Mouse (Mus musculus) kidney, adult 2 months (tissue): ENCODE results near the gene 1700056E22Rik. TPM values are rescaled to one million over a fixed set of nuclear protein-coding genes. Genes with fewer than 3 reads are reported as not detected.

Experiments
- DNase-seq: peaks from one replicate; pipeline ENCODE4 v3.0.0; 2021
- H3K27ac ChIP-seq: fragments of 200-500 bp; 2 replicates; pipeline ENCODE4 v1.5.1; 2012; ENCODE audit warnings: low read depth, low read length, control low read depth, inconsistent platforms; ENCODE audit not compliant: insufficient read depth
- H3K27me3 ChIP-seq: fragments of 200-500 bp; replicated peaks from 2 replicates; pipeline ENCODE4 v1.6.1; 2012; ENCODE audit warnings: mild to moderate bottlenecking, moderate library complexity, low read length, inconsistent platforms; ENCODE audit not compliant: control insufficient read depth, insufficient read depth
- H3K36me3 ChIP-seq: fragments of 200-500 bp; 2 replicates; pipeline ENCODE4 v1.6.1; 2012; ENCODE audit warnings: mild to moderate bottlenecking, moderate library complexity, low read length, inconsistent platforms; ENCODE audit not compliant: control insufficient read depth, insufficient read depth
- H3K4me1 ChIP-seq: fragments of 200-500 bp; 2 replicates; pipeline ENCODE4 v1.6.1; 2011; ENCODE audit warnings: low read length; ENCODE audit not compliant: control insufficient read depth, insufficient read depth
- H3K4me3 ChIP-seq: fragments of 200-500 bp; 2 replicates; pipeline ENCODE4 v1.5.1; 2011; ENCODE audit warnings: mild to moderate bottlenecking, low read depth, low read length, control low read depth; ENCODE audit not compliant: insufficient read depth
- CTCF ChIP-seq: fragments of 200-500 bp; conservative IDR thresholded peaks from 2 replicates; pipeline ENCODE4 v1.5.1; 2011; ENCODE audit warnings: low read depth, mild to moderate bottlenecking, control low read depth, low read length, moderate library complexity, mixed read lengths; ENCODE audit not compliant: insufficient read depth, insufficient read length
- POLR2A ChIP-seq: fragments of 200-500 bp; IDR thresholded peaks from one replicate; pipeline ENCODE4 v1.6.1; 2011; ENCODE audit warnings: low read depth, low read length, control low read depth
- WGBS: fragments of 180-500 bp; shearing (Covaris S2); methylation state at CpG from one replicate; pipeline ENCODE4 v1.1.7; 2018; 5-methylcytosine and 5-hydroxymethylcytosine counted together
- polyA plus RNA-seq: library from polyadenylated mRNA; depleted of rRNA; stranded (reverse); fragments of >200 nt; gene quantifications from 2 replicates; pipeline ENCODE4 v1.2.3, GENCODE M21; 2012; rRNA removed

Gene 1700056E22Rik
- polyA plus RNA-seq, 1 experiment: 0.63 TPM

DNA sequence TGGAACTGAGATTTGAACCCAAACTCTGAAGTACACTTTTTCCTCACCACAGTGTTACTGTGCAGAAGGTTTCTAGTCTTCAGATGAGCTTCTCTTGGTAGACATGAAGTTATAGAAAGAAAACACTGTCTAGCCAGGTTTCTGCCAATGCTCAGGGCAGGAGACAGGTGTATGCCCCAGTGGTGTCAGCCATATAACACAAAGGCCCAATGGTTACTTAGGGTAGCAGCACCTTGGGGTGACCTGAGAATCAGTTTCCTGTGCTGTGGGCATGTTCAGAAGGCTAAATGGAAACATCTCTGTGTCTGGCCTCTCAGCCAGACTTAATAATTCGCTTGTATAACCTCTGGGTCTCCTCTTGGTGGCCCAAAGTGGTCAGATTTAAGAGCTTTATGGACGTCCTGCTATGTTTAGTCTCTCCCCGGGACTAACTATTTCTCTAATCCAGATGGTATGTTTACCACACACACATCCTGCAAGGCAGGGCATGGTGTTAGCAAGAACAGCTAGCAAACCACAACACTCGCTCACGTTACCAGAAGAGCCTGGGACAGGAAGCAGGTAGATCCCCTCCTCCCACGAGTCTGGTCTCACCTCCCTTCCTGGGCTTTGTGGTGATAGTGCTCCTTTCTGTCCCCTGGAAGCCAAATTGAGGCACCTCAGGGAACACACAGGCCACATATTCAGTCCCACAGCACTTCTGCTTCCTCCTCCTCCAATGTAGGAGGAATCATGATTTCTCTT lies 28.6 kb downstream of the 1700056E22Rik start:
- H3K27ac ChIP-seq: no peak overlapping the region
- 66% methylated on average over 6 of the region's 6 CpGs for WGBS
- H3K36me3 ChIP-seq: no peaks in the 10 kb centered on the region
- H3K4me1 ChIP-seq: no peaks in the 10 kb centered on the region
- H3K27me3 ChIP-seq: no peaks in the 10 kb centered on the region
- H3K4me3 ChIP-seq: no peak overlapping the region
- DNase-seq: no peak
- TF ChIP-seq CTCF (no peak), POLR2A (no peak)

DNA sequence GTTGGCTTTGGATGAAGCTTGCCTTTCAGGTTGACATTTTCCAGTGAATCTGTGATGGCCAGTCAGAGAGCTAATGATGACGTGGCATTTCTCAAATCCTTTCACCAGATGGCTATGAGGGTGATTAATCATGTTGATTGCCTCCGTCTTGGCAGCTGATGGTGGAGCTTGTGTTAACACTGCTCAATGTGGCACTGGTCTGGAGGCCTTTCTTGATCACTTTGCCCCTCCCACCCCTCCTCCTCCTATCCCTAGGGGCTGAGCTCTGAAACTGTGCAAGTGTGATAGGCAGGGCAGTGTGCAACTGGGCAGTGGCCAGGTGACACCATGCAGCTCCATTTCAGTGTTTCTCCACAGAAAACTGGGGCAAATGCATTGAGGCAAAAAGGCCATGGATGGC lies 29.8 kb downstream of the 1700056E22Rik start:
- H3K27me3 ChIP-seq: no peaks in the 10 kb centered on the region
- no peak overlapping the region for H3K4me3 ChIP-seq
- peak; percentile 4 for DNase-seq
- WGBS: 54% methylated on average over 2 of the region's 2 CpGs
- no peaks in the 10 kb centered on the region for H3K36me3 ChIP-seq
- H3K27ac ChIP-seq: no peak overlapping the region
- TF ChIP-seq POLR2A (no peak), CTCF (no peak)
- no peaks in the 10 kb centered on the region for H3K4me1 ChIP-seq

DNA sequence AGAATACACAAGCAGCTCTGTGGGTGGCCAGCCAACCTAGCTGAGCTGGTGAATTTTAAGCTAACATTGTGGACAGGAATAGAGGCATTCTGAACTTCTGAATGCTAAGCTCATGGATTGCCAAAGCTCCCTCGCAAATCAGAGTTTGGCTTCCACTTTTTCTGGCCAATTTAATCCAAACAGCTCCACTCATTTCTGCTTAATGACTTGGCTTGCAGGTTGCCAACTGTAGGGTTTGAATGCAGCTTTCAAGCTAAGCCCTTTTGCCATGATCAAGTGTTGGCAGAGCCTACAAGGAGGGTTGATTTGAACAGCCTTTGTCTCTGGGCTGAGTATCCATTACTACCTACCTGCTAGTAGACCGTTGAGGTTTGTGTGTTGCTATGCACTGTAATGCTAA lies 31.6 kb downstream of the 1700056E22Rik start:
- Histone ChIP-seq H3K4me1 (no peaks in the 10 kb centered on the region), H3K36me3 (no peaks in the 10 kb centered on the region), H3K4me3 (no peak overlapping the region), H3K27me3 (no peaks in the 10 kb centered on the region), H3K27ac (no peak overlapping the region)
- TF ChIP-seq CTCF (no peak), POLR2A (no peak)
- 92% methylated on average over 2 of the region's 2 CpGs for WGBS
- DNase-seq: no peak

DNA sequence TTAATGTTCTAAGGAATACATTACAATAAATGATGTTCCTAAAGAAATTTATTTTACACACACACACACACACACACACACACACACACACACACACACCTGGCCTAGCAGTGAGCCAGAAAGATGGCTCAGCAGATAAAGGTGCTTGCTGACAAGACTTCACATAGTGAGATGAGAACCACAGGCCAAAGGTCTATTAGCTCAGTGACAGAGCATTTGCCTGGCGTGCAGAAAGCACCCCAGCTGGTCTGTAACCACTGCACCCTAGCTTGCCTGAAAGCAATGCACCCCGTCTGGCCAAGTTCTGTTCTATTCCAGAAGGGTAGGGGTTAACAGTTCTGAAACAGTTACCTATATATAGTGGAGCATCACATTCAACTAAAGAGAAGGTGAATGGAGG lies 36.9 kb downstream of the 1700056E22Rik start:
- TF ChIP-seq CTCF (no peak), POLR2A (no peak)
- no peaks in the 10 kb centered on the region for H3K4me1 ChIP-seq
- H3K27me3 ChIP-seq: no peaks in the 10 kb centered on the region
- H3K27ac ChIP-seq: no peak overlapping the region
- H3K36me3 ChIP-seq: no peaks in the 10 kb centered on the region
- H3K4me3 ChIP-seq: no peak overlapping the region
- WGBS: 70% methylated on average over 2 of the region's 2 CpGs
- DNase-seq: no peak

DNA sequence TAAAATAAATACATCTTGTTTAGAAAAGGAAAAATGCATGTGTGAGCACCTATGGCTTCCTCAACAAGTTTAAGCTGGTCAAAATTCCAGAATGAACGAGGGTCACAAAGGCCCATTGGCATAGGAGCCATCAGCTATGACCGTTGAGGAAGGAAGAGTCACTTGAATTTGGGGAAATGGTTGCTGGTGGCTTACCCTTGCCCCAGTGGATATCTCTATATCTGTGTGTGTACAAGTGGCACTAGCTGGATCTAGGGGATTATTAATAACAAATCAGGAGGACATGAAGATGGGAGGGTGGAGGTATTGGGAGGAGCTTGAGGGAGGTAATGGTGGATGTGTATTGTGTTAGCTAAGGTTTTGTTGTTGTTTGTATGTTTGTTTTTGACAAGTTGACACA lies 42.2 kb downstream of the 1700056E22Rik start:
- DNase-seq: no peak
- Histone ChIP-seq H3K27me3 (no peaks in the 10 kb centered on the region), H3K4me1 (no peaks in the 10 kb centered on the region), H3K36me3 (no peaks in the 10 kb centered on the region), H3K27ac (no peak overlapping the region), H3K4me3 (no peak overlapping the region)
- TF ChIP-seq CTCF (no peak), POLR2A (no peak)
- WGBS: 91% methylated on average over 2 of the region's 2 CpGs

DNA sequence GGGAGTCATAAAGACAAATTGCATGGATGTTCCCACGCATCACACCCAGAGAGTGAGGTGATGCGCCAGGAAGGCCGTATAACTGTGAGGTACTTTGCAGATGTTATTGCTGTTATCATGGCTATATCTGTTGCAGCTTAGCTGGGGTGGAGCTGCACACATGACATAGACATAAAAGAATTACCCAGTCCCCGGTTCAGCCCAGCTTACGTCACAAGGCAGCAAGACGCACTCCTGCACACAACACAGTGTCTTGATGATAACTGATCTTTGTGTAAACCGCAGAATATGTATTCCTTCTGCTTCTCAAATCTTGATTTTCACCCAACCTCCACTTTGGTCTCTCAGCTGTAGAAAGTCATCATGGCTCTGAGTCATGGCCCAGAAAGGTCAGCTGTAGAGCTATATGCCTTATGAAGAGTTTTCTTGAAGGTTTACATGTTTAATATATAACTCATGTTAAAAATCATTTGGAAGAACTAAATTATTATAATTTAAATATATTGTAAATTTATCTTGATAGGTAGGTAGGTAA lies 46.3 kb downstream of the 1700056E22Rik start:
- Histone ChIP-seq H3K4me1 (no peaks in the 10 kb centered on the region), H3K36me3 (no peaks in the 10 kb centered on the region), H3K27ac (no peak overlapping the region), H3K4me3 (no peak overlapping the region), H3K27me3 (no peaks in the 10 kb centered on the region)
- DNase-seq: no peak
- 95% methylated on average over 7 of the region's 7 CpGs for WGBS
- TF ChIP-seq POLR2A: no peak
- no peak for TF ChIP-seq CTCF

Other genes starting within 250 kb of the 1700056E22Rik start
- 3.7 and 5.3 TPM in 2 replicates for gene Dusp10, start 21.0 kb downstream of the 1700056E22Rik start, polyA plus RNA-seq